Comparison of ENCODE assay signal across 8 mouse cellular contexts in genomic region chr3:156560766-156561165, GRCm38 (mm10). TPM values are rescaled to one million over a fixed set of nuclear protein-coding genes. Genes with fewer than 3 reads are reported as not detected.
DNase-seq lines count a peak whose midpoint lies in the region; ATAC-seq lines count a peak whose summit lies in the region.

No protein-coding gene starts in this region.

- peaks cover 25% of the 10 kb centered on the region for H3K4me1 ChIP-seq in embryonic facial prominence, embryonic 10.5 days
- H3K4me1 ChIP-seq in midbrain, embryonic 12.5 days, result peaks cover 9% of the 10 kb centered on the region
- no peaks in the 10 kb centered on the region; the same call in 1 of the 2 replicates for H3K4me1 ChIP-seq in stomach, embryonic 15.5 days

- peak overlapping the region; percentile 76 for H3K4me3 ChIP-seq in embryonic facial prominence, embryonic 10.5 days
- peak overlapping the region; percentile 65 for H3K4me3 ChIP-seq in midbrain, embryonic 12.5 days
- peak overlapping the region; percentile 57 for H3K4me3 ChIP-seq in stomach, embryonic 15.5 days (replicated peaks)

- H3K27me3 ChIP-seq in embryonic facial prominence, embryonic 10.5 days (replicated peaks; ENCODE audit: low read depth, poor library complexity, severe bottlenecking), result peaks cover 65% of the 10 kb centered on the region
- peaks cover 23% of the 10 kb centered on the region for H3K27me3 ChIP-seq in midbrain, embryonic 12.5 days
- H3K27me3 ChIP-seq in stomach, embryonic 15.5 days (replicated peaks), result peaks cover 12% of the 10 kb centered on the region

- intact Hi-C loops in left cerebral cortex, postnatal 4 days (cut with DNase I), result loop anchor here (5.0 to 10.0 kb wide), 5 partner anchors 544 to 1906 kb away; no protein-coding TSS in a partner anchor

- under 1% methylated on average over 27 of the region's 27 CpGs for WGBS in embryonic facial prominence, embryonic 10.5 days
- under 1% methylated on average over 27 of the region's 27 CpGs for WGBS in midbrain, embryonic 12.5 days
- WGBS in stomach, embryonic 15.5 days, result under 1% methylated on average over 27 of the region's 27 CpGs

- no peaks in the 10 kb centered on the region for H3K9me3 ChIP-seq in embryonic facial prominence, embryonic 10.5 days
- no peaks in the 10 kb centered on the region for H3K9me3 ChIP-seq in midbrain, embryonic 12.5 days
- no peaks in the 10 kb centered on the region for H3K9me3 ChIP-seq in stomach, embryonic 15.5 days

- DNase-seq in adrenal gland, postnatal 14 days, result peak; percentile 63
- peak; percentile 89 for DNase-seq in embryonic facial prominence, embryonic 10.5 days (ENCODE audit: low spot score)
- DNase-seq in heart, adult 11 months, result peak; percentile 98
- DNase-seq in kidney, adult 18-20 months, result peak; percentile 47
- peak; percentile 90 for DNase-seq in left cerebral cortex, postnatal 4 days

- peak; percentile 86 for ATAC-seq in midbrain, embryonic 12.5 days (ENCODE audit: low FRiP score, low read depth)
- ATAC-seq in stomach, embryonic 15.5 days (ENCODE audit: insufficient read depth, low FRiP score, low read depth), result peak; percentile 89
- no peak for ATAC-seq in inflammation-experienced regulatory T-cells, adult 6 months

- peak overlapping the region; percentile 65 for H3K9ac ChIP-seq in midbrain, embryonic 12.5 days (replicated peaks)
- no peak overlapping the region for H3K9ac ChIP-seq in stomach, embryonic 15.5 days

- peak overlapping the region; percentile 89 for H3K27ac ChIP-seq in embryonic facial prominence, embryonic 10.5 days (replicated peaks)
- H3K27ac ChIP-seq in midbrain, embryonic 12.5 days (replicated peaks), result peak overlapping the region; percentile 92
- H3K27ac ChIP-seq in stomach, embryonic 15.5 days, result peak overlapping the region; percentile 81

- peak overlapping the region; percentile 91 for H3K4me2 ChIP-seq in midbrain, embryonic 12.5 days (replicated peaks)
- peak overlapping the region; percentile 93 for H3K4me2 ChIP-seq in stomach, embryonic 15.5 days

- H3K36me3 ChIP-seq in embryonic facial prominence, embryonic 10.5 days (replicated peaks), result no peaks in the 10 kb centered on the region
- no peaks in the 10 kb centered on the region for H3K36me3 ChIP-seq in midbrain, embryonic 12.5 days
- no peaks in the 10 kb centered on the region for H3K36me3 ChIP-seq in stomach, embryonic 15.5 days

RNA-seq across cellular contexts. Expression of gene Negr1, which starts 0.8 kb away (rescaled TPM):
- total RNA-seq in adrenal gland, postnatal 14 days (2021), result 6.0 and 6.8 TPM in 2 replicates
- 2.7 and 3.6 TPM in 2 replicates for polyA plus RNA-seq in embryonic facial prominence, embryonic 10.5 days (2016; fragmentation: Nextera tagmentation; extraction: Ambion mirVana)
- total RNA-seq in left cerebral cortex, postnatal 4 days (2021), result 100 to 1,000 TPM; 228 to 264 TPM
- 11.6 and 12.8 TPM in 2 replicates for polyA plus RNA-seq in midbrain, embryonic 12.5 days (2016; fragmentation: Nextera tagmentation; extraction: Ambion mirVana)
- polyA plus RNA-seq in stomach, embryonic 15.5 days (2015; fragmentation: Nextera tagmentation; extraction: Ambion mirVana), result 3.8 and 3.9 TPM in 2 replicates
- polyA plus RNA-seq in inflammation-experienced regulatory T-cells, adult 6 months (2017; shearing (Covaris generic)), result not detected

Comparison
In these comparisons a context has a peak if more than half of its experiments do, and no peak if none do; other contexts are left out.
1. DNase-seq: peak in every context shown above with its lines; median percentile 98 in heart, adult 11 months; 90 in left cerebral cortex, postnatal 4 days; 89 in embryonic facial prominence, embryonic 10.5 days; 63 in adrenal gland, postnatal 14 days; 47 in kidney, adult 18-20 months.